Mouse (Mus musculus) midbrain, embryonic 11.5 days (tissue): Measurements from ENCODE around the gene H2al1f. TPM values are rescaled to one million over a fixed set of nuclear protein-coding genes. Genes with fewer than 3 reads are reported as not detected.

Experiments used
- ATAC-seq: fragments of 200-750 bp; cut with Nextera tagmentation; 2 replicates; pipeline ENCODE4 v1.8.0; 2017; ENCODE audit warnings: moderate TSS enrichment, moderate library complexity; ENCODE audit not compliant: low FRiP score
- DNase-seq: peaks from one replicate; pipeline ENCODE4 v3.0.0; 2015; ENCODE audit warnings: low spot score; ENCODE audit errors: missing footprints
- H3K27ac ChIP-seq: fragments of 300-500 bp; sonication (generic); 2 replicates; pipeline ENCODE4 v1.5.1; 2014; ENCODE audit warnings: low read depth, low read length
- H3K27me3 ChIP-seq: fragments of 300-500 bp; sonication (generic); 2 replicates; pipeline ENCODE4 v1.6.1; 2014; ENCODE audit warnings: mild to moderate bottlenecking, low read length, moderate library complexity, mixed read lengths; ENCODE audit not compliant: control insufficient read depth, insufficient read depth
- H3K36me3 ChIP-seq: fragments of 300-500 bp; sonication (generic); 2 replicates; pipeline ENCODE4 v1.6.1; 2014; ENCODE audit warnings: mild to moderate bottlenecking, low read length, moderate library complexity, mixed read lengths; ENCODE audit not compliant: control insufficient read depth, insufficient read depth
- H3K4me1 ChIP-seq: fragments of 300-500 bp; sonication (generic); 2 replicates; pipeline ENCODE4 v1.6.1; 2014; ENCODE audit warnings: low read length; ENCODE audit not compliant: control insufficient read depth, insufficient read depth
- H3K4me2 ChIP-seq: fragments of 300-500 bp; sonication (generic); 2 replicates; pipeline ENCODE4 v1.6.1; 2014; ENCODE audit warnings: mild to moderate bottlenecking, moderate library complexity
- H3K4me3 ChIP-seq: fragments of 300-500 bp; sonication (generic); 2 replicates; pipeline ENCODE4 v1.5.1; 2014; ENCODE audit warnings: low read depth, low read length
- H3K9ac ChIP-seq: fragments of 300-500 bp; sonication (generic); 2 replicates; pipeline ENCODE4 v1.6.1; 2014; ENCODE audit warnings: low read length
- H3K9me3 ChIP-seq: fragments of 300-500 bp; sonication (generic); 2 replicates; pipeline ENCODE4 v1.6.1; 2016; ENCODE audit warnings: low read length; ENCODE audit not compliant: control insufficient read depth
- WGBS: fragments of 180-500 bp; shearing (Covaris S2); extraction: QIAGEN DNeasy Blood & Tissue Kit; methylation state at CpG from one replicate; pipeline ENCODE4 v1.1.7; 2014; 5-methylcytosine and 5-hydroxymethylcytosine counted together
- polyA plus RNA-seq: library from polyadenylated mRNA; unstranded; fragments of >200 nt; fragmentation: Nextera tagmentation; extraction: Ambion mirVana; gene quantifications from 2 replicates; pipeline ENCODE4 v1.2.1, GENCODE M21; 2014

Gene H2al1f
- polyA plus RNA-seq, 1 experiment from 2014 or later: not detected

DNA sequence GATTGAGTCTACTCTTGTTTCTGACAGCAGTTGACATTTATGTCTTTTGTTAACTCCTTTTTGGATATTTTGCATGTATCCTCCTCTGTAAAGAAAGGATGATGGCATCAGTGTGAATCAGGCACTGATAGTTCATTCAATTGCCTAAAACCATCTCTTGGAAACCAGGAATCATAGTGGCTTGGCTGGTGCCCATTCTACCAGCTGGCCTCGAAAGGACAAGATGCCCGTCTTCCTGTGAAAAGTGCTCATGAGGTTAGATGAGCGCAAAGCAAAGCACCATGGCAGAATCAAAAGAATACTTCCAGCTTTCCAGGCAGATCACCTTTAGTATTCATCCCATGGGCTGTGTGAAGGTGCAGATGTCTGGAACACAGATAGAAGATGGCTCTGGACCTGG lies 31.8 kb downstream of the H2al1f start:
- H3K27ac ChIP-seq: no peak overlapping the region
- no peak for ATAC-seq
- H3K9ac ChIP-seq: no peak overlapping the region
- no peaks in the 10 kb centered on the region for H3K36me3 ChIP-seq
- H3K9me3 ChIP-seq: no peaks in the 10 kb centered on the region
- WGBS: 96% methylated on average over 3 of the region's 3 CpGs
- no peak for DNase-seq
- H3K4me1 ChIP-seq: no peaks in the 10 kb centered on the region
- no peak overlapping the region for H3K4me3 ChIP-seq
- no peaks in the 10 kb centered on the region for H3K27me3 ChIP-seq
- H3K4me2 ChIP-seq: no peak overlapping the region

DNA sequence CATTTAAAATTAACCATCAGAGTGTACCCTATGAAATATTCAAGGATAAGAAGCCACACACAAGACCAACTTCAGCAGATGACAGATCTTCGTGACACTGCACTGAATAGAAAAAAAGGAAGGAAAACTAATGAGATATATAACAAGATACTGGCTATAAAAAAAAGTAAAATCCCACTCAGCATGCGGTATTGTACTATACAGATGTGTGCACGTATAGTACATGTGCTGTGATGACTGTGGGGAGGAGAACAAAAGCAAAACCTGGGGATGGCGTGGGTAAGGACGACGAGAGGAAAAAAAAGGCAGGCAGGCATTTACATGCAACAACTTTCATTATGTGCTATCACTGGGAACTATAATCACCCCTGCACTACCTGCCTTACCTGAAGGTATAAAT lies 45.9 kb downstream of the H2al1f start:
- Histone ChIP-seq H3K4me1 (no peaks in the 10 kb centered on the region), H3K4me3 (no peak overlapping the region), H3K9ac (no peak overlapping the region), H3K27me3 (peaks cover 3% of the 10 kb centered on the region; the same call in 1 of the 2 replicates), H3K27ac (no peak overlapping the region), H3K4me2 (no peak overlapping the region), H3K9me3 (no peaks in the 10 kb centered on the region), H3K36me3 (no peaks in the 10 kb centered on the region)
- WGBS: 83% methylated on average over 6 of the region's 6 CpGs
- no peak for ATAC-seq
- no peak for DNase-seq

DNA sequence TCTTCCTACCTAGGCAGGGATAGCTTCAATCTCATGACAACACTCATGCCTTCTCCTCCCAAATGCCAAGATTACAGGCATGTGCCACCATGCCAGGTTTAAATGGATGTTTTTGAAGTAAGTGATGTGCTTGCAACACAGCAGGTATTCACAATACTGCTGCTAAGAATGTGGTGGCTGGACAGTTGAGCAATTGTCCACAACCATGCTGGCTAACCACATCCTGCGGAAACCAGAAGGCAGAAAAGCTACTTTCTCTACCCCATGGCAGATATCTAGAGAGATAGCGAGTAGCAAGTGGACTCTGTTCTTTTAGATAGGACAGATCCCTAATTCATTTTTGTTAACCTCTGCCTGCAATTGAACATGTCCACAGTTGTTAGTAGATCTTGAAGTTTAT lies 46.3 kb downstream of the H2al1f start:
- Histone ChIP-seq H3K9me3 (no peaks in the 10 kb centered on the region), H3K36me3 (no peaks in the 10 kb centered on the region), H3K4me3 (no peak overlapping the region), H3K9ac (no peak overlapping the region), H3K27ac (no peak overlapping the region), H3K4me1 (no peaks in the 10 kb centered on the region), H3K4me2 (no peak overlapping the region), H3K27me3 (peaks cover 3% of the 10 kb centered on the region; the same call in 1 of the 2 replicates)
- ATAC-seq (no peak), DNase-seq (no peak)
- 91% methylated on average over 2 of the region's 2 CpGs for WGBS

DNA sequence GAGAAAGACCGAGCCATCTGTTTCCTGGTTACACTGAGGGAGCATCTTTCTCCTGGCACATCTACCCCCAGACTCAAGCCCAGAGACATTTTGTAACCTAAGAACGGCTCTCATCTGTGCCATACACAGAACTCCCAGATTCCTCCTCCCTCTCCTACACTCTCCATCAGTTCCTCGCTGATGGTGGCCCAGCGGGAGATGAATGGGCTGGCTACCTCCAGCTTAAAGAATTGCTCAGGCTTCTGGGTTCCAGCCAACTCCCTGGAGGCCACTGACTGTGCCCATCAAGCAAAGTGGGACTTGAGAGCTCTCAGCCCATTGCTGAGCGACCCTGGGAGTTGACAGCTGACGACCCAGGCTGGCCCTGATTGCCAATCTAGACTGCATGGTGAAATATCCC lies 48.9 kb downstream of the H2al1f start:
- ATAC-seq (no peak), DNase-seq (no peak)
- H3K27me3 ChIP-seq: peaks cover 3% of the 10 kb centered on the region; the same call in 1 of the 2 replicates

More for the DNA sequence above, 48.9 kb downstream of the H2al1f start:
- H3K9ac ChIP-seq: no peak overlapping the region
- H3K27ac ChIP-seq: no peak overlapping the region
- H3K4me2 ChIP-seq: no peak overlapping the region
- WGBS: 68% methylated on average over 6 of the region's 6 CpGs
- no peaks in the 10 kb centered on the region for H3K36me3 ChIP-seq
- H3K4me1 ChIP-seq: no peaks in the 10 kb centered on the region
- no peak overlapping the region for H3K4me3 ChIP-seq
- no peaks in the 10 kb centered on the region for H3K9me3 ChIP-seq

Other genes starting within 250 kb of the H2al1f start
- gene H2al1a, start 15.9 kb upstream of the H2al1f start, polyA plus RNA-seq: not detected in 2 replicates
- gene H2al1b, start 12.7 kb upstream of the H2al1f start, polyA plus RNA-seq: not detected in 2 replicates
- gene H2al1c, start 9.5 kb upstream of the H2al1f start, polyA plus RNA-seq: not detected in 2 replicates
- gene H2al1d, start 6.3 kb upstream of the H2al1f start, polyA plus RNA-seq: not detected in 2 replicates
- gene H2al1e, start 3.2 kb upstream of the H2al1f start, polyA plus RNA-seq: not detected in 2 replicates
- not detected in 2 replicates for gene H2al1g, start 3.1 kb downstream of the H2al1f start, polyA plus RNA-seq
- not detected in 2 replicates for gene H2al1h, start 6.3 kb downstream of the H2al1f start, polyA plus RNA-seq
- gene H2al1i, start 9.5 kb downstream of the H2al1f start, polyA plus RNA-seq: not detected in 2 replicates
- not detected in 2 replicates for gene H2al1j, start 12.7 kb downstream of the H2al1f start, polyA plus RNA-seq